In genomic region chr2:10667915-10668314, GRCm38 (mm10) we compare ENCODE assay signal across 4 mouse cellular contexts.
A peak's percentile ranks its signal among the peaks of the same experiment; 100 is the strongest.
DNase-seq lines count a peak whose midpoint lies in the region.
"Not testable (repeated sequence)": the region's sequence is repeated elsewhere in the genome, so short reads cannot be mapped to it uniquely, and the experiment has no call there.

No protein-coding gene starts in this region.

- DNase-seq in ES-CJ7 (ENCODE audit: low read depth, low spot score): peak; percentile 74
- DNase-seq in ES-E14 (ENCODE audit: low read depth, low spot score): peak; percentile 12
- DNase-seq in R1 (ENCODE audit: low read depth, low spot score): peak; percentile 82
- peak; percentile 55 for DNase-seq in ZHBTc4 (ENCODE audit: low read depth, low spot score)

- H3K4me3 ChIP-seq in ES-E14 (ENCODE audit: insufficient read depth in 1 of 2, low read depth in 1 of 2, low read length in 2 of 2, poor library complexity in 1 of 2, severe bottlenecking in 1 of 2): not testable (repeated sequence)

- not testable (repeated sequence) for H3K4me1 ChIP-seq in ES-E14 (ENCODE audit: control insufficient read depth in 2 of 2, insufficient read depth in 2 of 2, low read length in 2 of 2, poor library complexity in 1 of 2)

- not testable (repeated sequence) for H3K9ac ChIP-seq in ES-E14 (ENCODE audit: insufficient read depth, low read depth, low read length, poor library complexity, severe bottlenecking)

- in situ Hi-C loops in ES-E14 (cut with MboI; ENCODE audit: low sequenced_read_pairs in 2 of 2, unreplicated experiment in 2 of 2): not testable (repeated sequence)

- H3K36me3 ChIP-seq in ES-E14 (ENCODE audit: control insufficient read depth, insufficient read depth, low read length, poor library complexity, severe bottlenecking): not testable (repeated sequence)

- not testable (repeated sequence) for H3K9me3 ChIP-seq in ES-E14 (ENCODE audit: control insufficient read depth, insufficient read depth, low read depth, low read length)

- not testable (repeated sequence) for H3K27ac ChIP-seq in ES-E14 (ENCODE audit: insufficient read depth, low read depth, low read length, poor library complexity, severe bottlenecking)

Comparison
In these comparisons a context has a peak if more than half of its experiments do, and no peak if none do; other contexts are left out.
1. DNase-seq: peak in every context shown above with its lines; median percentile 82 in R1; 74 in ES-CJ7; 55 in ZHBTc4; 12 in ES-E14.